Mouse (Mus musculus): ENCODE results near the gene Grap.

GRCm38 (mm10) chr11:61649163-61649580 lies 3.9 kb upstream of the Grap start:
- TF ChIP-seq CTCF (IDR thresholded peaks at IDR 0.05; ENCODE audit: low read depth) (no peak), EP300 (IDR thresholded peaks at IDR 0.05; ENCODE audit: low read depth) (no peak)
